Comparison of ENCODE assay signal across 9 mouse cellular contexts in genomic region chr7:27180036-27180435, GRCm38 (mm10). TPM values are rescaled to one million over a fixed set of nuclear protein-coding genes. Genes with fewer than 3 reads are reported as not detected.
DNase-seq lines count a peak whose midpoint lies in the region; ATAC-seq lines count a peak whose summit lies in the region.
"Had no signal": no experiment of that assay in that cellular context is flagged by ENCODE, and none has a peak within 500 bp of the region (broad histone marks: within the 10 kb centered on the region; RNA-seq: fewer than 3 reads in every experiment).

No protein-coding gene starts in this region.

- peak overlapping the region; percentile 69; the same call in 1 of the 2 replicates for H3K4me3 ChIP-seq in hindbrain, embryonic 13.5 days
- no peak overlapping the region for H3K4me3 ChIP-seq in hindbrain, embryonic 11.5 days (ENCODE audit: low read depth, low read length)
- peak overlapping the region; percentile 70 for H3K4me3 ChIP-seq in embryonic facial prominence, embryonic 13.5 days

- H3K36me3 ChIP-seq in hindbrain, embryonic 13.5 days, result peaks cover 36% of the 10 kb centered on the region
- peaks cover 8% of the 10 kb centered on the region for H3K36me3 ChIP-seq in hindbrain, embryonic 11.5 days (ENCODE audit: control insufficient read depth, insufficient read depth, low read length)
- peaks cover 22% of the 10 kb centered on the region for H3K36me3 ChIP-seq in embryonic facial prominence, embryonic 13.5 days

- H3K4me1 ChIP-seq in hindbrain, embryonic 13.5 days (replicated peaks), result peaks cover 21% of the 10 kb centered on the region
- peaks cover 4% of the 10 kb centered on the region; the same call in 1 of the 2 replicates for H3K4me1 ChIP-seq in hindbrain, embryonic 11.5 days (replicated peaks; ENCODE audit: control insufficient read depth, insufficient read depth, low read length)
- peaks cover 7% of the 10 kb centered on the region; the same call in 1 of the 2 replicates for H3K4me1 ChIP-seq in embryonic facial prominence, embryonic 13.5 days

- no peaks in the 10 kb centered on the region for H3K9me3 ChIP-seq in hindbrain, embryonic 13.5 days
- H3K9me3 ChIP-seq in hindbrain, embryonic 11.5 days (ENCODE audit: control insufficient read depth, low read length), result no peaks in the 10 kb centered on the region
- H3K9me3 ChIP-seq in embryonic facial prominence, embryonic 13.5 days, result no peaks in the 10 kb centered on the region

- no peak overlapping the region for H3K9ac ChIP-seq in hindbrain, embryonic 13.5 days
- H3K9ac ChIP-seq in hindbrain, embryonic 11.5 days (ENCODE audit: low read depth, low read length), result no peak overlapping the region
- 0 out of 2 replicates have a peak overlapping the region, but pooled peaks have one; percentile 32 for H3K9ac ChIP-seq in embryonic facial prominence, embryonic 13.5 days

- 60% methylated on average over 5 of the region's 5 CpGs for WGBS in hindbrain, embryonic 13.5 days
- WGBS in hindbrain, embryonic 11.5 days, result 67% methylated on average over 5 of the region's 5 CpGs
- WGBS in embryonic facial prominence, embryonic 13.5 days, result 79% methylated on average over 5 of the region's 5 CpGs

- peak overlapping the region; percentile 89 for H3K27ac ChIP-seq in hindbrain, embryonic 13.5 days
- H3K27ac ChIP-seq in hindbrain, embryonic 11.5 days (ENCODE audit: low read depth, low read length), result no peak overlapping the region
- 0 out of 2 replicates have a peak overlapping the region, but pooled peaks have one; percentile 93 for H3K27ac ChIP-seq in embryonic facial prominence, embryonic 13.5 days

- no peak for DNase-seq in hindbrain, embryonic 11.5 days (ENCODE audit: low spot score)
- DNase-seq in kidney, adult 8-10 months, result peak; percentile 89 to 94
- DNase-seq in lung, postnatal 25 days (ENCODE audit: low spot score), result peak; percentile 50
- no peak for DNase-seq in spleen, postnatal 10 days (ENCODE audit: low spot score in 2 of 2)

- H3K27me3 ChIP-seq in hindbrain, embryonic 13.5 days, result no peaks in the 10 kb centered on the region
- H3K27me3 ChIP-seq in hindbrain, embryonic 11.5 days (ENCODE audit: control insufficient read depth, insufficient read depth, low read length), result no peaks in the 10 kb centered on the region
- no peaks in the 10 kb centered on the region for H3K27me3 ChIP-seq in embryonic facial prominence, embryonic 13.5 days
- H3K27me3 ChIP-seq: Patski had no signal

- ATAC-seq in hindbrain, embryonic 13.5 days (ENCODE audit: low FRiP score), result no peak
- ATAC-seq in hindbrain, embryonic 11.5 days (ENCODE audit: low FRiP score), result no peak
- no peak for ATAC-seq in embryonic facial prominence, embryonic 13.5 days (ENCODE audit: insufficient number of reproducible peaks, insufficient read depth, low FRiP score, low TSS enrichment, low read depth)
- no peak for ATAC-seq in frontal cortex, adult (ENCODE audit: low TSS enrichment)
- no peak for ATAC-seq in megakaryocyte progenitor cell, adult 5-6 weeks (replicated peaks; ENCODE audit: poor library complexity)
- ATAC-seq: Patski had no signal

- H3K4me2 ChIP-seq in hindbrain, embryonic 13.5 days, result no peak overlapping the region
- H3K4me2 ChIP-seq in hindbrain, embryonic 11.5 days (replicated peaks; ENCODE audit: low read depth, low read length), result no peak overlapping the region
- H3K4me2 ChIP-seq in embryonic facial prominence, embryonic 13.5 days, result peak overlapping the region; percentile 61

RNA-seq across cellular contexts. Expression of gene Gm21983, which starts 0.8 kb away (rescaled TPM):
- polyA plus RNA-seq in hindbrain, embryonic 13.5 days (2015; fragmentation: Nextera tagmentation; extraction: Ambion mirVana), result 1.2 TPM in 1 of 2 replicates, not detected in the other
- polyA plus RNA-seq in hindbrain, embryonic 11.5 days (2014; fragmentation: Nextera tagmentation; extraction: Ambion mirVana), result 0.39 TPM in 1 of 2 replicates, not detected in the other
- polyA plus RNA-seq in embryonic facial prominence, embryonic 13.5 days (2015; fragmentation: Nextera tagmentation; extraction: Ambion mirVana), result 2.2 and 5.2 TPM in 2 replicates
- total RNA-seq in megakaryocyte progenitor cell, adult 5-6 weeks (2015), result not detected in 2 replicates
- total RNA-seq in megakaryocyte progenitor cell, adult 5-6 weeks (2017), result not detected in 2 replicates
- polyA plus RNA-seq: Patski had no signal

RNA-seq across cellular contexts. Expression of gene Mia, which starts 0.9 kb away (rescaled TPM):
- polyA plus RNA-seq in hindbrain, embryonic 13.5 days (2015; fragmentation: Nextera tagmentation; extraction: Ambion mirVana), result 10.8 and 11.3 TPM in 2 replicates
- polyA plus RNA-seq in hindbrain, embryonic 11.5 days (2014; fragmentation: Nextera tagmentation; extraction: Ambion mirVana), result 3.4 and 3.7 TPM in 2 replicates
- polyA plus RNA-seq in embryonic facial prominence, embryonic 13.5 days (2015; fragmentation: Nextera tagmentation; extraction: Ambion mirVana), result 60.5 and 96.6 TPM in 2 replicates
- total RNA-seq in megakaryocyte progenitor cell, adult 5-6 weeks (2015), result 0.24 TPM in 1 of 2 replicates, not detected in the other
- not detected in 2 replicates for total RNA-seq in megakaryocyte progenitor cell, adult 5-6 weeks (2017)
- polyA plus RNA-seq: Patski had no signal

RNA-seq across cellular contexts. Expression of gene Rab4b, which starts 1.3 kb away (rescaled TPM):
- 119 and 123 TPM in 2 replicates for polyA plus RNA-seq in hindbrain, embryonic 13.5 days (2015; fragmentation: Nextera tagmentation; extraction: Ambion mirVana)
- polyA plus RNA-seq in hindbrain, embryonic 11.5 days (2014; fragmentation: Nextera tagmentation; extraction: Ambion mirVana), result 68.9 and 75.4 TPM in 2 replicates
- polyA plus RNA-seq in embryonic facial prominence, embryonic 13.5 days (2015; fragmentation: Nextera tagmentation; extraction: Ambion mirVana), result 72.2 and 74.2 TPM in 2 replicates
- 43.2 and 43.5 TPM in 2 replicates for total RNA-seq in megakaryocyte progenitor cell, adult 5-6 weeks (2015)
- 8.5 and 9.8 TPM in 2 replicates for total RNA-seq in megakaryocyte progenitor cell, adult 5-6 weeks (2017)

RNA-seq across cellular contexts. Expression of gene Egln2, which starts 13.4 kb away (rescaled TPM):
- polyA plus RNA-seq in hindbrain, embryonic 13.5 days (2015; fragmentation: Nextera tagmentation; extraction: Ambion mirVana), result 89.9 and 92.1 TPM in 2 replicates
- polyA plus RNA-seq in hindbrain, embryonic 11.5 days (2014; fragmentation: Nextera tagmentation; extraction: Ambion mirVana), result 37.2 and 43.2 TPM in 2 replicates
- polyA plus RNA-seq in embryonic facial prominence, embryonic 13.5 days (2015; fragmentation: Nextera tagmentation; extraction: Ambion mirVana), result 69.2 and 77.7 TPM in 2 replicates
- 7.8 and 7.9 TPM in 2 replicates for total RNA-seq in megakaryocyte progenitor cell, adult 5-6 weeks (2015)
- 26.2 and 26.3 TPM in 2 replicates for total RNA-seq in megakaryocyte progenitor cell, adult 5-6 weeks (2017)

RNA-seq across cellular contexts. Expression of gene BC024978, which starts 15.5 kb away (rescaled TPM):
- 3.5 and 4.5 TPM in 2 replicates for polyA plus RNA-seq in hindbrain, embryonic 13.5 days (2015; fragmentation: Nextera tagmentation; extraction: Ambion mirVana)
- 3.4 and 4.1 TPM in 2 replicates for polyA plus RNA-seq in hindbrain, embryonic 11.5 days (2014; fragmentation: Nextera tagmentation; extraction: Ambion mirVana)
- polyA plus RNA-seq in embryonic facial prominence, embryonic 13.5 days (2015; fragmentation: Nextera tagmentation; extraction: Ambion mirVana), result 4.1 and 4.5 TPM in 2 replicates
- 6.0 and 6.1 TPM in 2 replicates for total RNA-seq in megakaryocyte progenitor cell, adult 5-6 weeks (2015)
- total RNA-seq in megakaryocyte progenitor cell, adult 5-6 weeks (2017), result 0.58 and 1.0 TPM in 2 replicates

Comparison
In these comparisons a context has a peak if more than half of its experiments do, and no peak if none do; other contexts are left out.
1. DNase-seq: peak in kidney, adult 8-10 months (2 of 2) and lung, postnatal 25 days (single experiment); none in hindbrain, embryonic 11.5 days (single experiment) and spleen, postnatal 10 days (0 of 2).